Mouse (Mus musculus): ENCODE data around the gene Mvb12b. TPM values are rescaled to one million over a fixed set of nuclear protein-coding genes. Genes with fewer than 3 reads are reported as not detected.

Gene Mvb12b
- polyA plus RNA-seq, 1 experiment: 79.3 TPM

DNA sequence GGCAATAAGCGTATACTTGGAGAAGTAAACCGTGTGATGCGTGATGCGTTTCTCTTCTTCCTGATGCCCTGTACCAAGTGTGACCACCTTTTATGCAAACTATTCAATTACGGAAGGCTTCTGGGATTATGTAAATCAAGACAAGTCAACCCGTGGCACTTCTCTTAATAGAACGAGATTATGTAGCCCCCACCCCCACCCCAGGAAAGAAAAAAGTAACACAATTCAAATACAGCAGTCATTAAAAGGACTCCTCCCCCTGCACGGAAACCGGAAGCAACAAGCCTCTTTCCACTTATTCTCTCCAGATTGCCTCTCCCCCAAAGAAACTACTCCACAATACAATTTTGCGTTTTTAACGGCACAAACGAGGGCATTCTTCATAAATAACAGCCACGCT lies 99.6 kb downstream of the Mvb12b start:
- TF ChIP-seq CTCF (IDR thresholded peaks at IDR 0.05; ENCODE audit: borderline replicate concordance, control insufficient read depth, extremely low read depth, insufficient read depth, low read length, poor library complexity) (no peak), POLR2A (IDR thresholded peaks at IDR 0.05; ENCODE audit: control insufficient read depth, extremely low read depth, insufficient read depth, low read length, poor library complexity) (no peak)
- no peak for DNase-seq
- Histone ChIP-seq H3K4me3 (ENCODE audit: control insufficient read depth, insufficient read depth, low read length) (no peak overlapping the region), H3K4me1 (replicated peaks; ENCODE audit: control insufficient read depth, insufficient read depth, low read length) (peaks cover 6% of the 10 kb centered on the region; the same call in 1 of the 2 replicates), H3K36me3 (ENCODE audit: control insufficient read depth, insufficient read depth, low read length) (no peaks in the 10 kb centered on the region; the same call in 1 of the 2 replicates), H3K27me3 (ENCODE audit: control insufficient read depth, insufficient read depth, low read length) (no peaks in the 10 kb centered on the region), H3K27ac (ENCODE audit: control insufficient read depth, insufficient read depth, low read length) (no peak overlapping the region)
- 94% methylated on average over 13 of the region's 13 CpGs for WGBS

DNA sequence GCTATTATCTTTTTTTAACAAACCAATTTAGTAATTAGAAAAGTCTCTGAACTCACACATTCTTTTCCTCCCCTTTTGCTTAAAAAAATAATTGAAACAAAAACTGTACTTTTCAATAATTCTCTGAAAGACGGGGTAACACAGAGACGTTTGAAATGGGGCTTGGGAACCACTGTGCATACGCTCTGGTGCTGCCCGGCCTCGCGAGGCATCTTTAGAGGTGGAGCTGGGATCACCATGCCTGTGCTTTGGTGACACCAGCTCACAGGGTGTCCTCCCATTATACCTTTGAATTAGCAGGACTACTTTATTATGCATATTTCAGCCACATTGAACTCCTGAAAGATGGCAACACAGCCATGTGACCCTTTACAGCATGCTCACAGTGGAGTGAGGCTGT lies 101.7 kb downstream of the Mvb12b start:
- 97% methylated on average over 6 of the region's 6 CpGs for WGBS
- H3K27me3 ChIP-seq (ENCODE audit: control insufficient read depth, insufficient read depth, low read length): no peaks in the 10 kb centered on the region
- H3K36me3 ChIP-seq (ENCODE audit: control insufficient read depth, insufficient read depth, low read length): no peaks in the 10 kb centered on the region; the same call in 1 of the 2 replicates
- DNase-seq: no peak
- TF ChIP-seq CTCF (IDR thresholded peaks at IDR 0.05; ENCODE audit: borderline replicate concordance, control insufficient read depth, extremely low read depth, insufficient read depth, low read length, poor library complexity) (no peak), POLR2A (IDR thresholded peaks at IDR 0.05; ENCODE audit: control insufficient read depth, extremely low read depth, insufficient read depth, low read length, poor library complexity) (no peak)
- H3K4me1 ChIP-seq (replicated peaks; ENCODE audit: control insufficient read depth, insufficient read depth, low read length): peaks cover 8% of the 10 kb centered on the region; the same call in 1 of the 2 replicates
- no peak overlapping the region for H3K27ac ChIP-seq (ENCODE audit: control insufficient read depth, insufficient read depth, low read length)
- H3K4me3 ChIP-seq (ENCODE audit: control insufficient read depth, insufficient read depth, low read length): no peak overlapping the region

DNA sequence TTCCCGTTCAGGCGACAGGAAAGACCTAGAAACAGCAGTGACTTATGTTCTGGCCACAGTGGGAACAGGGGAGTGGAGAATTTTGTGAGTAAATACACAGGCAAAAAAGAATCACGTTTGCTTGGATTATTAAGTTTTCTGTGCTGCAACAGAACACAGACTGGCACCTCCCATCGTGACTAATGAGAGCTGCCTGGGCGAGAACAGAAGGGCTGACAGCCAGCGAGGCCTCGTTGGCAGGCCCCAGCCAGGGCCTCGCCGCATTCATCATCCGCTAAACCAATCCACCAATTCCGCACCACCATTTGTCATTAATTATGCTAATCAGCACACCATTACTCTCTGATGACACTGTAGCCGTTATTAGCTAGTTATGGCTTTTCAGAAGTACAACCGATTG lies 102.2 kb downstream of the Mvb12b start:
- Histone ChIP-seq H3K36me3 (ENCODE audit: control insufficient read depth, insufficient read depth, low read length) (no peaks in the 10 kb centered on the region; the same call in 1 of the 2 replicates), H3K4me3 (ENCODE audit: control insufficient read depth, insufficient read depth, low read length) (no peak overlapping the region), H3K27me3 (ENCODE audit: control insufficient read depth, insufficient read depth, low read length) (no peaks in the 10 kb centered on the region), H3K27ac (ENCODE audit: control insufficient read depth, insufficient read depth, low read length) (no peak overlapping the region), H3K4me1 (replicated peaks; ENCODE audit: control insufficient read depth, insufficient read depth, low read length) (peaks cover 8% of the 10 kb centered on the region; the same call in 1 of the 2 replicates)
- TF ChIP-seq CTCF (IDR thresholded peaks at IDR 0.05; ENCODE audit: borderline replicate concordance, control insufficient read depth, extremely low read depth, insufficient read depth, low read length, poor library complexity) (no peak), POLR2A (IDR thresholded peaks at IDR 0.05; ENCODE audit: control insufficient read depth, extremely low read depth, insufficient read depth, low read length, poor library complexity) (no peak)
- no peak for DNase-seq
- WGBS: 94% methylated on average over 13 of the region's 13 CpGs

DNA sequence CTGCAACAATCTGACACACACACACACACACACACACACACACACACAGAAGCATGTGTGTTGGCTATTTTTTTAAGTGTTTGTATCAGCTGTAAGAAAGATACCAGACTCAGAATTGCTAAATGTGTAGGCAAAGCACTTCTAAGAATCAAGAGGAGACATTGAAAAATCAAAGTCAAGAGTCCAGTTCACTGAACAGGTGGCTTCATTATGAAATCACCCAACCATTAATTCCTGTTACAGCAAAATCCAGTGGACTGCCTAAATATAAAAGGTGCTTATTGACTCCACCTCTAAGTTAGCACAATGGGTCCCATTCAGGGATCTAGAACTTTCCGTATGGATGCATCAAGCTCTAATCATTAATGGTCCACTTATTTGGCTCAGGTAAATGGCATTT lies 103.0 kb downstream of the Mvb12b start:
- H3K36me3 ChIP-seq (ENCODE audit: control insufficient read depth, insufficient read depth, low read length): no peaks in the 10 kb centered on the region; the same call in 1 of the 2 replicates
- H3K27me3 ChIP-seq (ENCODE audit: control insufficient read depth, insufficient read depth, low read length): no peaks in the 10 kb centered on the region
- H3K27ac ChIP-seq (ENCODE audit: control insufficient read depth, insufficient read depth, low read length): no peak overlapping the region
- H3K4me3 ChIP-seq (ENCODE audit: control insufficient read depth, insufficient read depth, low read length): no peak overlapping the region
- TF ChIP-seq POLR2A (IDR thresholded peaks at IDR 0.05; ENCODE audit: control insufficient read depth, extremely low read depth, insufficient read depth, low read length, poor library complexity) (no peak), CTCF (IDR thresholded peaks at IDR 0.05; ENCODE audit: borderline replicate concordance, control insufficient read depth, extremely low read depth, insufficient read depth, low read length, poor library complexity) (no peak)
- H3K4me1 ChIP-seq (replicated peaks; ENCODE audit: control insufficient read depth, insufficient read depth, low read length): peaks cover 8% of the 10 kb centered on the region; the same call in 1 of the 2 replicates
- DNase-seq: no peak
- WGBS: 93% methylated on average over 1 of the region's 1 CpGs

DNA sequence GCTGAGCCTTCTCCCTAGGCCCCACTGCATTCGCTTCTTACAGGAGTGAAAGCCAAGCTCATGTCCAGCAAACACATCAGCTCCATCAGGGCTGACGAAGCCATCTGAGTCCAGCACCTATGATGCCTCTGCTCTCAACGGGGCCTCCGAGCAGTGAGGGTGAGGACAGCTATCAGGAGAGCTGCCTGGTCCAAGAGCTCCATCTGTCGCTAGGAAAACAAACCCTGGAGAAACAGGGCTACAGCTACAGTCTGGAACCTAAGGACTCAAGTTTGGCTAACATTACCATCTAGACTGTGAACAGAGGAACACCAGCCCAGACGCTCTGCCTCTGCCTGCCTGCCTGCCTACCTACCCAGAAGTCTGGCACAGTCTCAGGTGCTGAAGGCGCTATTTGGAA lies 104.3 kb downstream of the Mvb12b start:
- no peak for DNase-seq
- WGBS: 91% methylated on average over 7 of the region's 7 CpGs
- Histone ChIP-seq H3K36me3 (ENCODE audit: control insufficient read depth, insufficient read depth, low read length) (no peaks in the 10 kb centered on the region; the same call in 1 of the 2 replicates), H3K27me3 (ENCODE audit: control insufficient read depth, insufficient read depth, low read length) (no peaks in the 10 kb centered on the region), H3K4me1 (replicated peaks; ENCODE audit: control insufficient read depth, insufficient read depth, low read length) (peaks cover 8% of the 10 kb centered on the region), H3K4me3 (ENCODE audit: control insufficient read depth, insufficient read depth, low read length) (no peak overlapping the region), H3K27ac (ENCODE audit: control insufficient read depth, insufficient read depth, low read length) (no peak overlapping the region)
- no peak for TF ChIP-seq POLR2A (IDR thresholded peaks at IDR 0.05; ENCODE audit: control insufficient read depth, extremely low read depth, insufficient read depth, low read length, poor library complexity)
- TF ChIP-seq CTCF (IDR thresholded peaks at IDR 0.05; ENCODE audit: borderline replicate concordance, control insufficient read depth, extremely low read depth, insufficient read depth, low read length, poor library complexity): no peak

DNA sequence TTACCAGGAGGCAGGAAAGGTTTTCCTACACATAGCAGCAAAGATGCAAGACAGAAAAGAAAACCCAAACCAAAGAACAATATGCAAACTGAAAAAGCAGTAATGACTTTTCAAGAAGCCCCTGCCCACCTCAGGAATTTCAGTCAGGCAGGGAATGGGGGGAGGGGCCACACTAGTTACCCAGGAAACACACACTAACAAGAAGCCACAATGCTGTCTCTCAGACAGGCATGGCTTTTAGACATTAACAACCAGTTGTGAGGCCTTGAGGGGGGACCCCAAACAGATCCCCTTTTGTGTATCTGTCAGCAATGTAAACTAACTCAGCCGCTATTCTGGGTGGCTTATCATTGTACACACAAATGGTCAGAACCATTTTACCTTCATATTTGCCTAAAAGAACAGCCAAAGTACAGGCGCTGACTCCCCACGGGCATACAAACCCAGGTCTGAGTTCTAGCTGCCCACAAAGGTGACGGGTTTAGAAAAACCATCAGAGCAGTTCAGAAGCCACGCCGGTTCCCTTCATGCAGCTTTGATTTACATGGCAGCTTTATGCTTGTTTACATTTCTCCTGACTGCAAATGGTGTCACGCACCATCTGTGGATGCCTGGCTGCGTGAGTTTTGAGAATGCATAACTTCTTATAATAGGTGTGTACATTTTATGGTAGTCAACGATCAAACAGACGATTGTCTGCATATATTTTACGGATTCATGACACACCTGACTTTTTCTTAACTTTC lies 105.9 kb downstream of the Mvb12b start:
- TF ChIP-seq POLR2A (IDR thresholded peaks at IDR 0.05; ENCODE audit: control insufficient read depth, extremely low read depth, insufficient read depth, low read length, poor library complexity) (no peak), CTCF (IDR thresholded peaks at IDR 0.05; ENCODE audit: borderline replicate concordance, control insufficient read depth, extremely low read depth, insufficient read depth, low read length, poor library complexity) (no peak)
- H3K4me3 ChIP-seq (ENCODE audit: control insufficient read depth, insufficient read depth, low read length): no peak overlapping the region
- DNase-seq: no peak
- no peak overlapping the region for H3K27ac ChIP-seq (ENCODE audit: control insufficient read depth, insufficient read depth, low read length)
- peaks cover 8% of the 10 kb centered on the region for H3K4me1 ChIP-seq (replicated peaks; ENCODE audit: control insufficient read depth, insufficient read depth, low read length)
- 91% methylated on average over 11 of the region's 11 CpGs for WGBS
- H3K27me3 ChIP-seq (ENCODE audit: control insufficient read depth, insufficient read depth, low read length): no peaks in the 10 kb centered on the region
- H3K36me3 ChIP-seq (ENCODE audit: control insufficient read depth, insufficient read depth, low read length): no peaks in the 10 kb centered on the region
